Mouse (Mus musculus): Measurements from ENCODE around the gene Lsm4. TPM values are rescaled to one million over a fixed set of nuclear protein-coding genes. Genes with fewer than 3 reads are reported as not detected.
A peak's percentile ranks its signal among the peaks of the same experiment; 100 is the strongest.

Lsm4 gene
- total RNA-seq, 1 experiment from 2014 or later: 134 TPM

DNA sequence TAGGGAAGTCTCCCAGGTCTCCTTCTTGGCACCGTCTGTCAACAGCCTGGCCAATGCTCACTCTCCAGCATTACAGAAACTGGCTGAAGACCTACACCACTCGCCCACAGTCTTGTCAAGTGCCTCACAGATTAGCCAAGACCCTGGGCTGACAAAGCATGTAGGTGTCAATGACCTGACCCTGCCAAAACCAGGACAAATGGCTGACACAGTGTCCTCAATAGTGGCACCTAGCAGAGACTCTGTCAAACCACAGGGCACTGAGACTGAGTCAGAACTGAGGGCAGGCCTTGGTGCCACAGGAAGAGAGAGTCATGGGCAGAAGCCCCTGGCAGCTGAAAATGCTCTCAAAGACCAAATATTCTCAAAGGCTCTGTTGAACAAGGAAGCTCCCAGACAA is 42.0 kb downstream of the Lsm4 start:
- ATAC-seq (ENCODE audit: extremely low read depth, insufficient number of reproducible peaks, low FRiP score, poor library complexity, severe bottlenecking): no peak

DNA sequence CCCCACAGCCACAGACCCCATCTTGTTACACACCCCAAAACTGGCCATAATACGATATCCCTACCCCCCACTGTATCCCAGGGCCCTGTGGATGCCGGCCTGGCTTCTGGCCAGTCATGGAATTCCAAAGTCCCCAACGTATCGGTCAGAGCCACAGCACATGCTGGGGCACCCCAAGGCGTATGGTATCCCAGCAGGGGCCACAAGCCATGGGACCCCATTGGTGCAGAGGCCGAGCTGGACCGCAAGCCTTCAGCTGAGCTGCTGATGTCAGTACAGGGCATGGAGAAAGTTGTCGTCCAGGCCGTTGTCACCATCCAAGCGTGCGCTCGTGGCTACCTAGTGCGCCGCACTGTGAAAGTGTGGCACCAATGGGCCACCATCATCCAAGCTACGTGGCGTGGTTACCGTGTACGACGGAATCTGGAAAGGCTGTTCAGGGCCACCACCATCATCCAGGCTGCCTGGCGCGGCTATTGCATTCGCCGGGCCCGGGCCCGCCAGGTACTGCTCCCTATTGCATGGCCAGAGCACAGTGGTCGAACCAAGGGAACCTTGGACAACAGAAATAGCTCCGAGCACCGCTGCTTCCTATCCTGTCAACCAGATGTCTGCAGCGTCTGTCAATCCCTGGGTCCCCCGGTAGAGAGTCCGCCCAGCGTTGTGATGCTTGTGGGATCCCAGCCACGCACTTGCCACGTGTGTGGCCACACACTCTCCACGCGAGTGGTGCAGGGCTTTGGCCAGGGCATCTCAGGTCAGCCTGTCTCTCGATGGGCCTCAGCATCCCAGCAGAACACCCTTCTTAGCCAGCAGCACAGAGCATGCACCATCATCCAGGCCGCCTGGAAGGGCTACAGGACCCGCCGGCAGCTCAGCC is 43.7 kb downstream of the Lsm4 start:
- no peak for ATAC-seq (ENCODE audit: extremely low read depth, insufficient number of reproducible peaks, low FRiP score, poor library complexity, severe bottlenecking)

DNA sequence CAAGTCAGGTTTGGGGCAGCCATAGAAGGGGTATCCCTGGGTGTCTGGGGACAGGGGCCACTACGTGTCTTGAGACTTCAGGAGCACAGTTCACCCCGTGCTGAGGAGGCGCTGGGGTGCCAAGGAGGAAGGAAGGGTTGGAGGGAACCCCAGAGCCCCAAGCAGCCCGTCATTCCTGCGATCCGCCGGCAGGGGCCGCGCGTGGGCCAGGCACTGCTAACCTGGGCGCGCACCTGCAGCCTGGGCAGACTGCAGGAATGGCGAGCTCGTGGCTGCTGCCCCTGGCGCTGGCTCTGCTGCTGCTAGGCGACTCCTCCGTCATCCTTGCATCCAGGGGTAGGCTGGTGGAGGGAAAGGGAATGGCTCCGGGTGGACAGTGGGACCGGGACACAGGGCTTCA is 45.2 kb downstream of the Lsm4 start, which contains the start of gene Gm3336:
Gene Gm3336 (plus strand): TSS at position 247 of the 400 bp plus-strand sequence.
- peak; percentile 54 for ATAC-seq (ENCODE audit: extremely low read depth, insufficient number of reproducible peaks, low FRiP score, poor library complexity, severe bottlenecking)

DNA sequence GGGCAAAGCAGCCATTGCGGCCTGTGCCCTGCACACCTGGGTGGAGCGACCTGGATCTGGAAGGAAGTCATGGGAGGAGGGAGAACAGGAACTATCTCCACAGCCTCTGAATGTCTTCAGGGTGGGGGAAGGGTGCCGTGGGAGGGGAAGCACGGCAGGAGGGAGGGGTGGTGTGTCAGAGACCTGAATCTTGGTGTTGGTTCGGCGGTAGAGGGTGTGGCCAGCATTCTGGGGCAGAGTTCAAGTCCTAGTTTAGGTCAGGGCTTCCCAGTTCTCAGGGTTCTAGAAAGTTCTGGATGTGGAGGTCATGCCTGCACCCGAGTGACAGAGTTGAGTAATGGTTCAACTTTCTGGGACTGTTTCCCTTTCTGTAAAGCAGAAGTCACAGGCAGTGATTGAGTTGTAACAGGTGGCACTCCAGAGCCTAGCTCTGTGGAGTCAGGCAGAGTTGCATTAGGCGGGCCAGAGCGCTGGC is 46.8 kb downstream of the Lsm4 start:
- peak; percentile 4; the same call in 1 of the 2 replicates for ATAC-seq (ENCODE audit: extremely low read depth, insufficient number of reproducible peaks, low FRiP score, poor library complexity, severe bottlenecking)

DNA sequence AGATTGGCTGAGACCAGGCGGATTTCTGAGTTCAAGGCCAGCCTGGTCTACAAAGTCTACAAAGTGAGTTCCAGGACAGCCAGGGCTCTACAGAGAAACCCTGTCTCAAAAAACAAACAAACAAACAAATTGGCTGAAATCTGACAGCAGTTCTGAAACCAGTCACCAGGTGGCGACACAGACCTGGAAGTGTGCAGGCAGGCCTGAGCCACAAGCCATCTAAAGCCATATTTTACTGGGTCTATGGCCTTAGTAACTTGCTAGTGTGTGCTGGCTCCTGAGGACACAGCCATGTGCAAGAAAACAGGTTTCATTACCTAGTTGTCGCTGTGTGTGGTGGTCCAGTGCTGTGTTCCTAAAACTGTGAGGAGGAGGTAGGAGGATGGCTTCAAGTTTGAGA is 47.7 kb downstream of the Lsm4 start:
- peak; percentile 65 for ATAC-seq (ENCODE audit: extremely low read depth, insufficient number of reproducible peaks, low FRiP score, poor library complexity, severe bottlenecking)

DNA sequence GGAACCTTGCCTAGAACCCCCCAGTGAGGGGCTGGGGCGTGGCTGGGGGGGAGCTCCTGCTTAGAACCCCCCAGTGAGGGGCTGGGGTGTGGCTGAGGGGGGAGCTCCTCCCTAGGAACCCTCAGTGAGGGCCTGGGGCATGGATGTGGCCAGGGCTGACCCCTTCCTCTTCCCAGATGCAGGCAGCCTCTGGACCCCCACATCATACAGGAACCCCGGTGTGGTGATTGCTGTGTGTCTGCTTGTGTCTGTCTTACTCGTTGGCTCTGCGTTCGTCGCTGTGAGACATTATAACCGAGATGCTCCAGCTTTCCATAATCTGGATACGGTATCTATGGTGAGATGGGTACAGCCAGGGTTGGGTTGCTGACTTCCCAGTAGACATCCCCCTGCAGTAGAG is 48.6 kb downstream of the Lsm4 start:
- ATAC-seq (ENCODE audit: extremely low read depth, insufficient number of reproducible peaks, low FRiP score, poor library complexity, severe bottlenecking): no peak

DNA sequence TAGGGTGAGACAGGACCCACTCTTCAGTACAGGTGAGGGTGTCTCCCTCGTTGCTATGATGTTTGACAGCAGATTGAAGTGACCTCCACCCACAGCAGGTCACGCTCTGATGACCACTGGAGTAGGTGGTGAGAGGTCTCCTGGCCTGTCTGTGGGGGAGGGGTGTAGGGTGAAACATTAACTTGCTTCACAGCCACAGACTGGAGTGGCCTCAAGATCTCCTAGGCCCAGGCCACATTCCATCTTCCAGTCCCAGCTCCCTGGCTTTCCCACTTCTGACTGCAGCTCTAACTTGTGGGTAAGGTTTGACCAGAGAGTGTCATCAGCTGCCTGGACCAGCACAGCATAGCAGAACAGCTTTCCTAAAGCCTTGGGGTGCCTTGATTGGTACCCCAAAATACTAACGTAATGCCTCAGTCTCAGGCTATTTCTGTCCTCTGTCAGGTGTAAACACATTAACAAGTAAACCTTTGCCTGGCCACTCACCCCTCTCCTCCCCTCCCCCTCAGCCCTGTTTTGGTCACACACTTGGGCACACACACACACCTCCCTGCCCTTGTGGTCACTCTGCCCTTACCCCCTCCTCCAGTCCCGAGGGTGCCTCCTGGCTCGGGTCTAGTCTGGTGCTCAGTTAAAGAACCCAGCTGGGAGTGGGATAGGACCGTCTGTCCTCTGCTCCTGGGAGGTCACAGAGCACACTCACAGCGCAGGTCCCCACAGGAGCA is 50.6 kb downstream of the Lsm4 start, which contains the start of gene Pde4c:
Gene Pde4c (plus strand): TSS at position 235 of the 725 bp plus-strand sequence.
- no peak for ATAC-seq (ENCODE audit: extremely low read depth, insufficient number of reproducible peaks, low FRiP score, poor library complexity, severe bottlenecking)

DNA sequence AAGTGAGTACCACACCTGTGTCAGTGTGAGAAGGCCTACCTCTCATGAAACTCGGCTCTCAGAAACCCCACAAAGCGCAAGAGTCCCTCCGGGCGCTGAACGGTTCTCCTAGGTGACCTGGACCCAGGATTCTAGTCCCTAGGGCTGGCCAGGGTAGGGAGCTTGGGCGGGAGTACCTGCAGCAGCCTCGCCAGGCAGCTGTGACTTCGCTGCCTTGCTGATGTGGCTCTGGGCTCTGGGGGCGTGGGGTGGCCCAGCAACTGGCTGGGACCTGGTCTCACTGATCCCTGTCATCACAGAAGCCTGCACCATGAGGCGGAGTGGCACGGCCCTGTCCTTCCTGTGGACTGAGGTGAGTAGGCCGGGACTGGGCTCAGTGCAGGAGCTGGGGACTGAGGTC is 51.2 kb downstream of the Lsm4 start:
- no peak for ATAC-seq (ENCODE audit: extremely low read depth, insufficient number of reproducible peaks, low FRiP score, poor library complexity, severe bottlenecking)

DNA sequence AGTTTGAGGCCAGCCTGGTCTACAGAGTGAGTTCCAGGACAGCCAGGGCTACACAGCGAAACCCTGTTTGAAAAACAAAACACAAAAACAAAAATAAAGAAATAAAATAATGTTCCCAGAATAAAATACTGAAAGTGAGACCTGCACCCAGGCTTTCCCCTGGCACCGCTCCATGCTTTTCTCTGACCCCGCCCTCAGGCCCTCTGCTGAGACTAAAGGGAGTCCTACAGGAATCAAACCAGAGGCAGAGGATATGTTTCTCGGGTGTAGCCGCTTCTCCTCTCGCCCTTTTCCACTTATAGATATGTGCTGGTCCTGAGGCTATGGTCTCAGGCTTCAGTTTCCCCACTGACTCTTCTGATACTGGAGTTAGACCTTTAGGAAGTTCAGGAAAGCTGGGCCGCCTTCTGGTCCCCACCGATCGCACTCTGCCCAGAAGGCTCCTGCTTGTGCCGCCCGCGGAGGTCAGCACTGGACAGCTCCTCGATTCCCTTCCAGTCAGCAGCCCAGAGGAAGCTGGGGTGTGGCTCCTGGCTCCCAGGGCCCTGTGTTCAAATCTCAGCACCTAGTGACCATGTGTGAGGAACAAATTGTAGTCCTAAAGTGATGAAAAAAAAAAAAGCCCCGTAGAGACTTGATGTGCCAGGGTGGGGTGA is 52.9 kb downstream of the Lsm4 start:
- ATAC-seq (ENCODE audit: extremely low read depth, insufficient number of reproducible peaks, low FRiP score, poor library complexity, severe bottlenecking): no peak

DNA sequence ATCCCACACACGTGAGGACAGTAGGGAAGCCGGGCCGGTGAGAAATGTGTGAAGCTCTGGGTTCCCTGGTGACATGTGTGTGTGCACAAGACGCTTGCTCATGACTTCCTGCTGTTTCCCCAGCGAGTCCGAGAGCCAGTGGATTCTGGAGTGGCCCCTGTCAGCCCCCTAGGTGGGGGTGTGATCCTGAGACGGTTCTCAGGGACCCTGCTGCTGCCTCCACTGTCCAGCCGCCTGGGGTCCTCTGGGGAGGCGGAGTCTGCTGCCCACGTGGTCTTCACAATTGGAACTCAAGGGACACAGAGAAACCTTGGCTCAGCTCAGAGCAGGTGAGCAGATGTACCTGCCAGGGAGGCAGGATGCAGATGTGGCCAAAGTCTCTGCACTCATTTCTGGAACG is 53.7 kb downstream of the Lsm4 start:
- no peak for ATAC-seq (ENCODE audit: extremely low read depth, insufficient number of reproducible peaks, low FRiP score, poor library complexity, severe bottlenecking)

Other genes starting within 250 kb of the Lsm4 start
- 5.2 and 8.4 TPM in 2 replicates for gene Crtc1, start 233.7 kb upstream of the Lsm4 start, total RNA-seq (2017)
- 5.0 and 5.8 TPM in 2 replicates for gene Klhl26, start 196.3 kb upstream of the Lsm4 start, total RNA-seq (2017)
- not detected in 2 replicates for gene Tmem59l, start 185.9 kb upstream of the Lsm4 start, total RNA-seq (2017)
- not detected in 2 replicates for gene Crlf1, start 180.1 kb upstream of the Lsm4 start, total RNA-seq (2017)
- gene Rex1bd, start 166.5 kb upstream of the Lsm4 start, total RNA-seq (2017): 12.4 and 29.8 TPM in 2 replicates
- 720 and 1,162 TPM in 2 replicates for gene Uba52, start 162.4 kb upstream of the Lsm4 start, total RNA-seq (2017)
- 185 and 192 TPM in 2 replicates for gene Fkbp8, start 145.5 kb upstream of the Lsm4 start, total RNA-seq (2017)
- 47.4 and 51.6 TPM in 2 replicates for gene Kxd1, start 145.3 kb upstream of the Lsm4 start, total RNA-seq (2017)
- gene Ell, start 133.8 kb upstream of the Lsm4 start, total RNA-seq (2017): 38.8 and 40.6 TPM in 2 replicates
- 51.3 and 51.4 TPM in 2 replicates for gene Isyna1, start 78.9 kb upstream of the Lsm4 start, total RNA-seq (2017)
- 31.3 and 45.8 TPM in 2 replicates for gene Ssbp4, start 64.4 kb upstream of the Lsm4 start, total RNA-seq (2017)
- gene Lrrc25, start 57.1 kb upstream of the Lsm4 start, total RNA-seq (2017): 54.1 and 63.7 TPM in 2 replicates
- not detected in 2 replicates for gene Gdf15, start 40.8 kb upstream of the Lsm4 start, total RNA-seq (2017)
- 4.4 and 7.7 TPM in 2 replicates for gene Pgpep1, start 12.9 kb upstream of the Lsm4 start, total RNA-seq (2017)
- gene Jund, start 25.7 kb downstream of the Lsm4 start, total RNA-seq (2017): 316 and 319 TPM in 2 replicates
- gene Iqcn, start 30.2 kb downstream of the Lsm4 start, total RNA-seq (2017): 2.4 and 2.8 TPM in 2 replicates
- gene Gm3336, start 45.3 kb downstream of the Lsm4 start, total RNA-seq (2017): not detected in 2 replicates
- gene Pde4c, start 50.5 kb downstream of the Lsm4 start, total RNA-seq (2017): 2.2 and 2.4 TPM in 2 replicates
- 5.2 and 5.5 TPM in 2 replicates for gene Rab3a, start 81.4 kb downstream of the Lsm4 start, total RNA-seq (2017)
- gene Mpv17l2, start 87.7 kb downstream of the Lsm4 start, total RNA-seq (2017): 4.5 and 4.8 TPM in 2 replicates
- gene Pik3r2, start 103.5 kb downstream of the Lsm4 start, total RNA-seq (2017): 19.9 and 20.3 TPM in 2 replicates
- gene Mast3, start 131.8 kb downstream of the Lsm4 start, total RNA-seq (2017): 30.7 and 40.2 TPM in 2 replicates
- gene Il12rb1, start 135.2 kb downstream of the Lsm4 start, total RNA-seq (2017): 0.98 and 3.1 TPM in 2 replicates
- gene Arrdc2, start 166.5 kb downstream of the Lsm4 start, total RNA-seq (2017): 20.7 and 24.9 TPM in 2 replicates
- gene Kcnn1, start 190.0 kb downstream of the Lsm4 start, total RNA-seq (2017): not detected in 2 replicates
- 20.0 and 26.8 TPM in 2 replicates for gene Ccdc124, start 200.7 kb downstream of the Lsm4 start, total RNA-seq (2017)
- gene Slc5a5, start 219.5 kb downstream of the Lsm4 start, total RNA-seq (2017): not detected in 2 replicates
- 1,826 and 2,087 TPM in 2 replicates for gene Rpl18a, start 224.2 kb downstream of the Lsm4 start, total RNA-seq (2017)
- gene Map1s, start 232.7 kb downstream of the Lsm4 start, total RNA-seq (2017): 11.9 and 13.5 TPM in 2 replicates